Mouse (Mus musculus): Measurements from ENCODE around the gene Rab3il1.

The Rab3il1 gene

GRCm38 (mm10) chr19:10060783-10061590, 59.5 kb downstream of the Rab3il1 start:
- no peak for DNase-seq (ENCODE audit: low spot score)

GRCm38 (mm10) chr19:10061624-10062023, 60.2 kb downstream of the Rab3il1 start:
- no peak for DNase-seq (ENCODE audit: low spot score)

GRCm38 (mm10) chr19:10062292-10062691, 60.8 kb downstream of the Rab3il1 start:
- DNase-seq (ENCODE audit: low spot score), result no peak

- DNase-seq (ENCODE audit: low spot score), result no peak
Measured at GRCm38 (mm10) chr19:10062862-10063261, 61.4 kb downstream of the Rab3il1 start.

- DNase-seq (ENCODE audit: low spot score), result no peak
Measured at GRCm38 (mm10) chr19:10064173-10065012, 62.9 kb downstream of the Rab3il1 start.

GRCm38 (mm10) chr19:10065465-10066188, 64.2 kb downstream of the Rab3il1 start:
- no peak for DNase-seq (ENCODE audit: low spot score)

- no peak for DNase-seq (ENCODE audit: low spot score)
Measured at GRCm38 (mm10) chr19:10066189-10066500, 64.7 kb downstream of the Rab3il1 start.

GRCm38 (mm10) chr19:10066502-10066901, 65.0 kb downstream of the Rab3il1 start:
- DNase-seq (ENCODE audit: low spot score), result no peak

- DNase-seq (ENCODE audit: low spot score), result no peak
Measured at GRCm38 (mm10) chr19:10067701-10068100, 66.2 kb downstream of the Rab3il1 start.

GRCm38 (mm10) chr19:10070186-10070980, 68.9 kb downstream of the Rab3il1 start:
- DNase-seq (ENCODE audit: low spot score), result no peak

GRCm38 (mm10) chr19:10071166-10071565, 69.7 kb downstream of the Rab3il1 start:
- DNase-seq (ENCODE audit: low spot score), result no peak

GRCm38 (mm10) chr19:10071892-10072291, 70.4 kb downstream of the Rab3il1 start:
- DNase-seq (ENCODE audit: low spot score), result no peak

GRCm38 (mm10) chr19:10073145-10073544, 71.7 kb downstream of the Rab3il1 start:
- no peak for DNase-seq (ENCODE audit: low spot score)

- DNase-seq (ENCODE audit: low spot score), result no peak
Measured at GRCm38 (mm10) chr19:10078392-10078791, 76.9 kb downstream of the Rab3il1 start.

GRCm38 (mm10) chr19:10080384-10080783, 78.9 kb downstream of the Rab3il1 start:
- DNase-seq (ENCODE audit: low spot score), result no peak

- DNase-seq (ENCODE audit: low spot score), result no peak
Measured at GRCm38 (mm10) chr19:10082105-10082504, 80.6 kb downstream of the Rab3il1 start.

GRCm38 (mm10) chr19:10085454-10085853, 84.0 kb downstream of the Rab3il1 start:
- DNase-seq (ENCODE audit: low spot score), result no peak

GRCm38 (mm10) chr19:10086976-10087375, 85.5 kb downstream of the Rab3il1 start:
- DNase-seq (ENCODE audit: low spot score), result no peak

Measured in urinary bladder, postnatal 25 days (tissue).